Mouse (Mus musculus) kidney, postnatal 14 days (tissue): ENCODE data around the gene Iqcf3.
"Not testable (repeated sequence)": the region's sequence is repeated elsewhere in the genome, so short reads cannot be mapped to it uniquely, and the experiment has no call there.

Experiments used
- DNase-seq: peaks from one replicate; pipeline ENCODE4 v3.0.0; 2022; ENCODE audit warnings: mixed read lengths

The Iqcf3 gene

DNA sequence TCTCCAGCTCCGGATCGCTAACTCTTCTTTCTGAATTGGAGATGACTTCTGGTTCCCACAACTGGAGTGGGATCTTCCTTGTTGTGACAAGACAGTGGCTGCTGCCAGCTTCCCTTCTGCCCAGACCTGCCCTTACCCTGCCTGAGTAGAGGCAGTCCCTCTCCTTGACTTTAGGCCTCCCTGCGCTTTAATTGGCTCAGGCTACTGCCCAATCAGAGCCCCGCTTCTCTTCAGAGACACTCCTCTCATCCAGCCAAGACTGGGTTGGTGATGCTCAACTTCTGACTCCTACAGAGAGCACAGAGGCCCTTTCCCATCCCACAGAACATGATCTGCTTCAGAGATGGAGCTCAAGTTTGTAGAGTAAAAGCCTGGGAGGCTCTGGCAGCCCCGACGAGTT lies 57.2 kb downstream of the Iqcf3 start:
- no peak for DNase-seq

DNA sequence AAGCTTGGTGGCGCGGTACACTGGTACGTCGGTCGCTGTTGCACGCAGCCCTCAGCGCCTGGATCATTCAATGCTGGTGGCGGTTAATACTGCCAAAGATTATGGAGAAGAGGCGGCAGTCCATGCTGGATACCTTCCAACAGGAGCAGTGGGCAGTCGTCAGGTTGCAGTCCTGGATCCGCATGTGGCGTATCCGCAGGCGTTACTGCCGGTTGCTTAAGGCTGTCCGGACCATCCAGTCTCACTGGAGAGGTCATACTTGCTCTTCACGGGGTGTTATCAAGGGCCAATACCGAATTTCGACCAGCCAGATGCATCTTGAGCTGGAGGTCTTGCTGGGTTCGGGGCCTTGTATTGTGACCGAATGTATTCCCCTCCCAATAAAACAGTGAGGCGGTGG lies 59.6 kb downstream of the Iqcf3 start:
- no peak for DNase-seq

DNA sequence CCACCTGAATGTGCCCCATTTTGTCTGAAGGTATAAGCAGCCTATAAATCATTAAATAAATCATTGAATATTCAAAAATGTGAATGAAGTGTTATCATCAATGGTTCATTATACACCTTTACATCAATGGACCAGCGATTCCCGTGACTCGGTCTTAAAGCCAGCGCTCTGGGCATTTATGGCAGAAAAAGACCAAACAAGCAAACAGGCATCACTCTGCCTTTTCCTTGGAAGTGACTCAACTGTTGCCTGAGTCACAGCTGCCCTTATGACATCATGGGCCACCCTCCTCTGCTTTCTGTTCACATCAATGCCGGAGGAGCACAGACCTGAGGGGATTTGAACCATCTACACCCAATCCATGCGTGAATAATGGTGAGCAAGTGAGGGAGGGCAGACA lies 61.8 kb downstream of the Iqcf3 start, which contains the start of gene Iqcf1:
Iqcf1 (plus strand) TSS at position 301 of the 400 bp plus-strand sequence.
- DNase-seq = no peak

DNA sequence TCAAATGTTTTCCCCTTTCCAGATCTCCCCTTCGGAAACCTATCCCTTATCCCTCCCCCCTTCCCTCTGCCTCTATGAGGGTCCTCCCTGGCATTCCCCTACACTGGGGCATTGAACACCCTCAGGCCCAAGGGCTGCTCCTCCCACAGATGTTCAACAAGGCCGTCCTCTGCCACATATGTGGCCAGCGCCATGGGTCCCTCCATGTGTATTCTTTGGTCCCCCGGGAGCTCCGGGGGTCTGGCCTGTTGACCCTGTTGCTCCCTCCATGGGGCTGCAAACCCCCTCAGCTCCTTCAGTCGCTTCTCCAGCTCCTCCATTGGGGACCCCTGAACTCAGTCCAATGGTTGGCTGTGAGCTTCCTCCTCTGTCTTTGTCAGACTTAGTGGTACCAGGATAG lies 73.8 kb downstream of the Iqcf3 start:
- not testable (repeated sequence) for DNase-seq

DNA sequence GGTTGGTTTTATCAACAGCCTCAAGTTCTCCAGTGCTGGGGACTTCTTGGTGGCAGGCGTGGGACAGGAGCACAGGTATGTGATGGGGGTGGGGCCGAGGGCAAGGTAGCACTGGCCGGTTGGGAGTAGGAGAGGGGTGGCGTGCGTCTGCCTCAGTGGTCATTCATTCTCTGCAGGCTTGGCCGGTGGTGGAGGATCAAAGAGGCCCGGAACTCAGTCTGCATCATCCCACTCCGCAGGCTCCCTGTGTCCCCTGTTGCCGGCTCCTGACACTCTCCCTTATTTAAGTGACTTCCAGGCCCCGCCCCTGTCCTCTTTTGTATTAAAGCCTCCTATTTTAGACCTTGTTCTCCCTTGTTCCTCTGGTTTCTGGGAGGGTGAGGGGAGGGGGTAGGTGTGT lies 76.4 kb downstream of the Iqcf3 start:
- no peak for DNase-seq

- DNase-seq = no peak
These were observed 77.8 kb downstream of the Iqcf3 start for GRCm38 (mm10) chr9:106483606-106484005.

- no peak for DNase-seq
These were observed 78.3 kb downstream of the Iqcf3 start for GRCm38 (mm10) chr9:106483136-106483535.

- DNase-seq = no peak
These were observed 78.8 kb downstream of the Iqcf3 start for GRCm38 (mm10) chr9:106482578-106483115.

DNA sequence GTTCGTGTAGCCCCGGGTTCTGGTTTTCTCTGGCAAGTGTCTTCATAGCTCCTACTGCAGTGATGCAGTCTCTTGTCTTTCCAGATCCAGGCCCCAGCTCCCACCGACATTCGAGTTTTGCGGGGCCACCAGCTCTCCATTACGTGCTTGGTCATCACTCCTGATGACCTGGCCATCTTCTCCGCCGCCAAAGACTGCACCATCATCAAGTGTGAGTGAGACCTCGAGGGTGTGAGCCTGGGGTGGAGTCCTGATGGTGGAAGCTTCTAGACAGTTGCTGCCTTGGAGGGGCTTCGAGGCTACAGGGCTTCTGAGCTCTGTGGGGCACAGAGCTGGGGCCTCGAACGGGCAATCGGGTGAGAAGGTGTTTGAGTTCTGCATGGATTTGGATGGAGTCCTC lies 79.8 kb downstream of the Iqcf3 start:
- DNase-seq = no peak

DNA sequence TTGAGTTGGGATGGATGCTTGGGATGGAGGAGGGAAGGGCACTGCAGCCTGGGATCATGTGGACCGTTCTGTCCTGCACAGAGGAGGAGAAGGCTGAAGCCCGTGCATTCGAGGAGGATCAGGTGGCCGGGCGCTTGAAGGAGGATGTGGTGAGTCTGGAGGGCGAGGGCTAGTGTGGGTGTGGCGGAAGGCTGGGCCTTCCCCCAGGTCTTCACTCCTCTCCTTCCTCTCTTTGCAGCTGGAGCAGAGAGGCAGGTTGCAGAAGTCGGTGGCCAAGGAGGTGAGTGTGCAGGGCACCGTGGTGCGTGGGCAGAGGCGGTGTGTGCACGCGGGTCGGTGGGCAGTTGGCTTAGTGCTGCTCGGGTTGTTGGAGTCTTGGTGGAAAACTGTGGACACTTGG lies 80.4 kb downstream of the Iqcf3 start:
- no peak for DNase-seq

GRCm38 (mm10) chr9:106480541-106480940 lies 80.9 kb downstream of the Iqcf3 start:
- DNase-seq = no peak

DNA sequence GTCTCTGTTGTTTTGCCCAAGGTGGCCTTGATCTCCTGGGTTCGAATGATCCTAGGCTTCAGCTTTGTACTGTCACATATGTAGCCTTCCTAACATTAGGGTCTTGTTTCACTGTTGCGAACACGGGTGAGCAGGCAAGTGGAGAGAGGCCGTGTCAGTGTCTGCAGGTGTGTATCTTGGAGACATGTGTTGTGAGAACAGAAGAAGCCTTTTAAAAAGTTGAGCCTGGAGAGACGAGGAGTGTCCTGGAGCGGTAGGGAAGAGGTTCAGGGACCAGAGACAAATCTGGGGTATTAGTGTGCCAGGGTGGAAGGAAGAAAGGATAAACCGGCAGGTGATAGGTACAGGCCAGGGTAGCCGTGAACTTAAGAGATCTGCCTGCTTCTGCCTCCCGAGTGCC lies 83.3 kb downstream of the Iqcf3 start:
- no peak for DNase-seq

DNA sequence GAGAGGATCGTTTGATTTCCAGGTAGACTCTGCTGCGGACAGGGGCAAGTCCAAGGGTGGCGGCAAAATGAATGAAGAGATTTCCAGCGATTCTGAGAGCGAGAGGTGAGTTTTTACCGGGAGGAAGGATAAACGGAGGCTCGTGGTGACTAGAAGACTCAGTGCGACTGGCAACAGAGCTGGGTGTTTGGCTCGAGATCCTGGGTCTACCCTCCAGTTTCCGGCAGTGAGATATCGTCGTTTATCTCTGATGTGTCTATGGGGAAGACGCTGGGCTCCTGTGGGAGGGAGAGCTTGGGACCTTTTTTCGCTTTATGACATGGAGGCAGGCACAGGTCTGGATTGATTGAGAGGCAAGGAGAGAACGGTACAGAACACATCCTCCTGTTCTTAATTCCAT lies 83.8 kb downstream of the Iqcf3 start:
- no peak for DNase-seq

- DNase-seq = peak; percentile 100
These were observed 84.4 kb downstream of the Iqcf3 start, which contains the start of gene Parp3 for GRCm38 (mm10) chr9:106476924-106477484. Gene Parp3, minus strand, starts transcription at chr9:106476949.

DNA sequence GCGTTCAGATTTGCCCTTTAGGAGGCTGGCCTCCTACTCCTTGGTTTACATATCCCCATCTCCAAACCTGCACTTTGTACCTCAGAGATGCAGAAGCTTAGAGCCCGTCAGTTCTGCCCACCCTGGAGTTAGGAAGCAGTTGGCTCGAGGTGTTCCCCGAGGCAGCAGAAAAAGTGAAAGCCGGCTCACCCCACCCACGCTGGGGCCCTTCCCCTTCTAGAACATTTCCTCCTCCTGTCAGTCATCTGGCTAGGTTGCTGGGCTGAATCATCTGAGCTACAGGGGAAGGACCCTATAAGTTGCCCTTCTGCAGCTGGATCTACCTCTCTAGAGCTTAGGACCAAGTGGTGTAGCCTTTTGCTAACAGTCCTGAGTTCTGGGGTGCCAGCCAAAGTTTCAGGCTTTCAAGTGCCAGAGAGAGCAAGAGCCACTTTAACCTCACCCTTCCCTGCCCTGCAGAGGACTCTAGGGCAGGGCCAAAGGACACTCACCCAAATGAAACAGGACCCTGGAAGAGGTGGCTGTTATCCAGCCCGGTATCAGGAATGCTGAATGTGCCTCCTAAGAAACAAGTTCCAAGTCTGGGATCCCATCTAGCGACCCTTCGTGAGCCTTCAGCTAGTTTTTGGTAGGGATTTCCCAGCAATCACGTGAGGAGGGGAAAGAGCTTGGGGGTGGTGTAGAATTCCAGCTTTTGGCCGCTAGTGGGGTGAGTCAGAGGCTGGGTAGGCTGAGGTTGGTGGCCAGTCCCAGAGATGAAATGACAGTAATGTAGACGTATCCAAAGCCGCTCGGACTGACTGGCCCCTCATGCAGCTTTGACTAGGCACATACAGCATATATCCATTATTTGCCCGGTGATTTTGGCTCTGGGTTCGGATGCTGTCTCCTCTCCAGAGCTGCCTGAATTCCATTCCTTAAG lies 85.2 kb downstream of the Iqcf3 start:
- DNase-seq = peak; percentile 53

GRCm38 (mm10) chr9:106475663-106476001 lies 85.8 kb downstream of the Iqcf3 start, which contains the start of gene Rrp9:
Gene Rrp9, plus strand, starts transcription at chr9:106475963.
- DNase-seq = no peak

GRCm38 (mm10) chr9:106475046-106475445 lies 86.4 kb downstream of the Iqcf3 start:
- peak; percentile 45 for DNase-seq

DNA sequence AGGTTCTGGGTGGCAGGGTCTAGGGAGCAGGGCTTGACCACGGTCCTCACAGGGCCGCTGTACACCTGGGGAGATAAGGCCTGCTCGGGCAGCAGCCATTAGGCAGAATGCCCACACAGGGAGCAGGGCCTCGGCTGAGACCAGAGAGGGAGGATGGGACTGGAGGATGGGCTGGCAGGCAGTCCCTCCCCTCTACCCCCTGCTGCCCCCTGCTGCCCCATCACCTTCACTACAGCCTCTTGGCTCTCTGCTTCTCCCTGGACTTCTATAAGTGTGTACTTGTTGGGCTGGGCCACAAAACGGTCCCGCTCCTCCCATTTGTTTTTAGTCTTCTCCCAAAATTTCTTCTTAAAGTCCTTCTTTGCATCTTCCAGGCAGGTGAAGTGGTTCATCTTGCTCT lies 87.0 kb downstream of the Iqcf3 start:
- peak; percentile 76 for DNase-seq

DNA sequence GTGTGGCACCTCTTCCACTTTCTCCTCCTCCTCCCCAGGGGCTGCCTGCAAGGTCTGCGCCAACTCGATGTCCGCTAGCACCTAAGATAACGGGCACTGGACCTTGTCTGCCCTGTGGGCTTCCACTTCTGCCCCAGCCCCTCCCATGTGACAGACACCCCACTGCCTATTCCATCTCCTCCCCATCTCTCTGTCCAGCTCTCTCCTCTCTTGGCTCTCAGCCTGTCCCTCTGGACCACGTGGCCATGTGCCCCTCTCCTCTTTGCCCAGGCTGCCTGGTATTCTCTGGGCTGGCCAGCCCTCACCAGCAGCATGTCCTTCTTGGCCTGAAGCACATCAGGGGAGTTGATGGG lies 87.7 kb downstream of the Iqcf3 start:
- no peak for DNase-seq

DNA sequence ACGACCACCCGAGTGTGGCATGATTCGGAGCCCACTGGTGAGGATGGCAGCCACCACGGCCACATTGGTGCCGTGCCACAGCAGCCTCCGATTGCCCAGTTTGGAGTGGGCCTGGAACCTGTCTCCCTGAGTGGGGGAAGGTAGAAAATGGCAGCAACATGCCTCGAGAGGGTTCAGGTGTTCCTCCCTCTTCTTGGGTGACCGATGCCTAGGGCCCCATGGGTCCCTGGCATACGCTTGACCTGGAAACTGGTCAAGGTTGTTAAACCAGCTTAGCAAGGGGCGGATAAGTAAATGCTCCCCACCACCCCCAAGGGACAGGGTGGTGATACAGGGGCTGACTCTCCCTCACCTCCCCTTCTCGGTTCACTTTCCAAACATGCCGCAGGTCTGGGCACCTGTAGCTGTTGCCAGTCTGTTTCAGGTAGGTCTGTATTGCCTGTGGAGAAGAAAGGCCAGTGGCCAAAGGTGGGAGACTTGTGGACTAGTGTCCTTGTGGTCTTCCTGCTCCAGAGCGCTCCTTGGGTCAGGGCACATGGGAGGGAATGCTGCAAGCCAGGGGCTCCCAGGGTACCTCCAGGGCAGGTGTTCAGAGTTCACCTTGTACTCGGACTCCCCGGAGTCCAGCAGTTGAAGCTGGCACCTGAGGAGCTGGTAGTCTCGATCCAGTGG lies 88.2 kb downstream of the Iqcf3 start:
- DNase-seq = peak; percentile 55

DNA sequence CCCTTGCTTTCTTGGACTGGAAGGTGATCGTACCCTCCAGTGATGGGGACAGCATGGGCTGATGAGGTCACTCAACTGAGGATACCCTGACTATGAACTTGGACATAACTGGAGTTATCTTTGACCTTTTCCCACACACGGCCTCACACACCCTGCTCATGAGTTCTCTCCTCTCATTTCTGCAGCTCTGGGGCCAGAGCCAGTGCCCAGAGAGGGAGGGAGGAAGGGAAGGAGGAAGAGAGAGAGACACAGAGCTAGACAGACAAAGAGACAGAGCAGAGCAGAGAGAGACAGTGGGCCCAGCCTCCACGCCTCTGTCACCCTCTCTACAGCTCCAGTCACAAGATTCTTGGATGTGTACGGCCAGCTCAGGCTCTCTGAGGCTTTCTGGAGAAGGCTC lies 89.1 kb downstream of the Iqcf3 start:
- DNase-seq = no peak

DNA sequence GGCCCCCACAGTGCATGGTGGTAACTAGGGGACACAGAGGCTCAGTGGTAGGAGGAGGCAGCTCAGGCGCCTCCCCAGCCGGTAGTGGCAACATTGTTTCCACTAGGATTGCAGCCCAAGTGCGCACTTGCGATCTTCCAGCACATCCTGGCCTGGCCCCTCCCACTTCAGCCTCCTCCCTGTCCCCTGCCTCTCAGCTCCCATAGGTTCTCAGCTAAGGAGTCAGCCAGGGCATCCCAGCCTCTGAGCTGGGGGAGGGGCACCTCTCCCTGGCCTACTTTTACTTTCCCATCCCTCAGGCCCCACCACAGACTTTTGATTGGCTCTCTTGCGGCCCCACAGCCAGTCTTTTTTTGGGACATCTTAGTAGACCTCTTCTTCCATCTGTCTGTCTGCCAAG lies 89.5 kb downstream of the Iqcf3 start:
- DNase-seq = peak; percentile 80

DNA sequence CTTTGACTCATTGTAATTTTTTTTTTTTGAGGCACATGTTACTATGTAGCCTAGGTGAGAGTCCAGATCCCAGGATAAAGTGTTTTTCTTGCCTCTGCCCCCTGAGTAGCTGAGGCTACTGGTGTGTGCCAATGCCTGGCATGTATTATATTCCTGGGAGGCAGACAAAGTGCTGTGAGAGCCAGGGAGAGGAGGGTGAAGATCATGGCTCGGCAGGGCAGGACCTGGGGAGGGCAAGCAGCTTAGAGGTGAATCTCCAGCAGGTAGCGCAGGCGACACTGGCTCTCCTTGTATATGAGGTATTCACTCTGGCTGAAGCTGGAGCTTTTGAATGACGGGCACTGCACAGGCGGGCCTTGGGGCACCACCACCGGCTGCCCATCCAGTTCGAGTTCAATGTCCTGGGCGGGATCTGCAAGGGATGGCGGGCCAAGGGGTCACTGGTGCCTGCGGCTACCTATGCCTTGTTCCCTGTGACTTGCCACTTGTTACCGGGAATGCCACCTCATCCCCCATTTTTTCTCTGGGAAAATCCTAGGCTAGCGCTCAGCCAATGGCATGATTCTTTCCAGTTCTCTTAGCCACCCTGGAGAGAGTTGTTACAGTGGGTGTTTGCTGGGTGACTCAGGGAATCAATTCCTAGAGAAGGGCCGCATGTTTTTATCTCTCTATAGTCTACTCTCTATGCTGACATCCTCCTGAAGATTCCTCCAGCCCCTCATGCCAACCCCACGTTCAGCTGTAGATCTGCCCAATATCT lies 90.3 kb downstream of the Iqcf3 start:
- no peak for DNase-seq
